Mouse (Mus musculus): ENCODE measurements around the gene Emilin2. TPM values are rescaled to one million over a fixed set of nuclear protein-coding genes. Genes with fewer than 3 reads are reported as not detected.

The Emilin2 gene
- polyA plus RNA-seq, 1 experiment from 2014 or later, result 0.72 TPM

Other genes with a start within 250 kb of the Emilin2 start
- 29.8 and 36.7 TPM in 2 replicates for gene Lpin2, start 129.4 kb downstream of the Emilin2 start, polyA plus RNA-seq (2014; fragmentation: Nextera tagmentation; extraction: Ambion mirVana)
- 0.43 and 0.45 TPM in 2 replicates for gene Gm4707, start 147.9 kb upstream of the Emilin2 start, polyA plus RNA-seq (2014; fragmentation: Nextera tagmentation; extraction: Ambion mirVana)
- 64.4 and 65.3 TPM in 2 replicates for gene Smchd1, start 163.4 kb upstream of the Emilin2 start, polyA plus RNA-seq (2014; fragmentation: Nextera tagmentation; extraction: Ambion mirVana)
- 22.7 and 25.2 TPM in 2 replicates for gene Ndc80, start 214.9 kb upstream of the Emilin2 start, polyA plus RNA-seq (2014; fragmentation: Nextera tagmentation; extraction: Ambion mirVana)
- gene Spdya, start 240.1 kb upstream of the Emilin2 start, polyA plus RNA-seq (2014; fragmentation: Nextera tagmentation; extraction: Ambion mirVana), result 1.4 and 1.7 TPM in 2 replicates